Mouse (Mus musculus) ES-E14 (cell line): Measurements from ENCODE around the gene Tas2r110. TPM values are rescaled to one million over a fixed set of nuclear protein-coding genes. Genes with fewer than 3 reads are reported as not detected.

Source experiments
- DNase-seq: peaks from one replicate; pipeline ENCODE4 v3.0.0-alpha.2; 2013; ENCODE audit warnings: low read depth, low spot score
- H3K27ac ChIP-seq: 2 replicates; pipeline ENCODE4 v1.5.1; 2012; ENCODE audit warnings: low read depth, mild to moderate bottlenecking, low read length, moderate library complexity, mixed read lengths; ENCODE audit not compliant: poor library complexity, insufficient read depth, severe bottlenecking
- H3K36me3 ChIP-seq: 2 replicates; pipeline ENCODE4 v1.6.1; 2012; ENCODE audit warnings: mild to moderate bottlenecking, low read length, moderate library complexity, mixed read lengths; ENCODE audit not compliant: control insufficient read depth, poor library complexity, insufficient read depth, severe bottlenecking
- H3K4me1 ChIP-seq, 2 experiments: fragments of 150-350 bp in 1 of 2; sonication (generic) in 1 of 2; 2 replicates each; pipeline ENCODE4 v1.6.1; 2012; ENCODE audit warnings: low read length in 2 of 2, mild to moderate bottlenecking in 1 of 2, mixed read lengths in 1 of 2; ENCODE audit not compliant: control insufficient read depth in 2 of 2, insufficient read depth in 2 of 2, poor library complexity in 1 of 2
- H3K4me3 ChIP-seq, 2 experiments: fragments of 150-350 bp in 1 of 2; sonication (generic) in 1 of 2; 2 replicates each; pipeline ENCODE4 v1.5.1; 2012; ENCODE audit warnings: low read length in 2 of 2, low read depth in 1 of 2, mild to moderate bottlenecking in 1 of 2, mixed read lengths in 1 of 2; ENCODE audit not compliant: insufficient read depth in 1 of 2, poor library complexity in 1 of 2, severe bottlenecking in 1 of 2
- H3K9ac ChIP-seq: 2 replicates; pipeline ENCODE4 v1.6.1; 2012; ENCODE audit warnings: low read depth, mild to moderate bottlenecking, low read length, mixed read lengths; ENCODE audit not compliant: poor library complexity, insufficient read depth, severe bottlenecking
- H3K9me3 ChIP-seq: fragments of 150-350 bp; sonication (generic); 2 replicates; pipeline ENCODE4 v1.6.1; 2012; ENCODE audit warnings: low read depth, mild to moderate bottlenecking, low read length; ENCODE audit not compliant: control insufficient read depth, insufficient read depth
- CHD2 ChIP-seq: IDR thresholded peaks from 2 replicates; pipeline ENCODE4 v1.6.1; 2014; ENCODE audit warnings: mild to moderate bottlenecking, low read depth, low read length, inconsistent platforms
- HCFC1 ChIP-seq: IDR thresholded peaks from 2 replicates; pipeline ENCODE4 v1.6.1; 2012; ENCODE audit warnings: low read length, inconsistent platforms, borderline replicate concordance; ENCODE audit not compliant: insufficient read depth
- MAFK ChIP-seq: IDR thresholded peaks from 2 replicates; pipeline ENCODE4 v1.6.1; 2014; ENCODE audit warnings: mild to moderate bottlenecking, low read depth, low read length, inconsistent platforms; ENCODE audit not compliant: insufficient read depth
- ZC3H11A ChIP-seq: IDR thresholded peaks from 2 replicates; pipeline ENCODE4 v1.6.1; 2012; ENCODE audit warnings: low read depth, mild to moderate bottlenecking, inconsistent platforms, low read length, borderline replicate concordance
- ZNF384 ChIP-seq: IDR thresholded peaks from 2 replicates; pipeline ENCODE4 v1.6.1; 2012; ENCODE audit warnings: low read depth, low read length, inconsistent platforms
- in situ Hi-C, 2 experiments: fragments of 600-800 bp; cut with MboI; formaldehyde crosslinking; loops; one replicate each; pipeline ENCODE4 v1.15.1; 2025; ENCODE audit warnings: low sequenced_read_pairs in 2 of 2, inconsistent platforms in 1 of 2; ENCODE audit not compliant: unreplicated experiment in 2 of 2
- total RNA-seq: library from RNA; depleted of rRNA; stranded (reverse); fragments of 300-350 nt; gene quantifications from 2 replicates; pipeline ENCODE4 v1.2.3, GENCODE M21; 2012; rRNA removed

Gene Tas2r110
- total RNA-seq, result not detected in 2 replicates

DNA sequence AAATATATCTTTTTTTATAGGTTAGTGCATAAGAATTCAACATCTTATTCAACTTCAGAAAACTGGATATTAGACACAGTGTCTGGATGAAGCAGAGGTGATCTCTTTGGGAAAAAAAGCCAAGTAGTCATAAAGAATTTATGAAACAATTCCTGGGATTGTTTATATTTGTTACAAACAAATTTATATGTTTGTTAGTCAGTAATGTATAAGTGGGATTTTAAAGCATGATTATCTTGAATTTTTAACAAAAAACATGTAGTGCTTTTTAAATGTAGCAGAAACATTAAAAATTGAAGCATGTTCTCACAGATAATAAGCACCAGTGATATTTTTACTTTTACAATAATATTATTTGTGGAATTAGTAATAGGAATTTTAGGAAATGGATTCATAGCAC lies at the start of gene Tas2r110:
TSS of gene Tas2r110 (plus strand) at position 301 of the 400 bp plus-strand sequence.
- no peak within 1 kb of the TSS for H3K9ac ChIP-seq
- H3K4me1 ChIP-seq, result no peaks in the 10 kb centered on the region
- in situ Hi-C loops, result no loop called here
- no peaks in the 10 kb centered on the region for H3K9me3 ChIP-seq
- TF ChIP-seq HCFC1 (no peak), ZC3H11A (no peak), MAFK (no peak), CHD2 (no peak), ZNF384 (no peak)
- no peak within 1 kb of the TSS for H3K27ac ChIP-seq
- H3K4me3 ChIP-seq, result no peak within 1 kb of the TSS
- no peak for DNase-seq
- no peaks in the 10 kb centered on the region for H3K36me3 ChIP-seq

DNA sequence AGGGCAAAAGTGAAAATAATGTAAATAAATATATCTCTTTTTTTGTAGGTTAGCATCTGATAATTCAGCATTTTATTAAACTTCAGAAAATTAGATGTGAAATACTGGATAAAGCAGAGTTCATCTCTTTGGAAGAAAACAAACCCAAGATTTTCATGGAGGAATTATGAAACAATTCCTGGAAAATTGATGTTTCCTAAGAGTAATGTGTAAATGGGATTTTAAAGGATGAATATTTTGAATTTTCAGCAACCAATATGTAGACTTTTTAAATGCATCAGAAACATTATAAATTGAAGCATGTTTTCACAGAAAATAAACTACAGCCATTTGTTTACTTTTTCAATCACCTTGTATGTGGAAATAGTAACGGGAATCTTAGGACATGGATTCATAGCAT lies 21.0 kb upstream of the Tas2r110 start, which contains the start of gene Tas2r123:
TSS of gene Tas2r123 (plus strand) at position 301 of the 400 bp plus-strand sequence.
- TF ChIP-seq MAFK (no peak), CHD2 (no peak), ZC3H11A (no peak), HCFC1 (no peak), ZNF384 (no peak)
- H3K4me3 ChIP-seq, result no peak within 1 kb of the TSS
- no peaks in the 10 kb centered on the region for H3K4me1 ChIP-seq
- no peak within 1 kb of the TSS for H3K27ac ChIP-seq
- H3K36me3 ChIP-seq, result no peaks in the 10 kb centered on the region
- no peak for DNase-seq
- in situ Hi-C loops, result no loop called here
- no peak within 1 kb of the TSS for H3K9ac ChIP-seq
- no peaks in the 10 kb centered on the region for H3K9me3 ChIP-seq

DNA sequence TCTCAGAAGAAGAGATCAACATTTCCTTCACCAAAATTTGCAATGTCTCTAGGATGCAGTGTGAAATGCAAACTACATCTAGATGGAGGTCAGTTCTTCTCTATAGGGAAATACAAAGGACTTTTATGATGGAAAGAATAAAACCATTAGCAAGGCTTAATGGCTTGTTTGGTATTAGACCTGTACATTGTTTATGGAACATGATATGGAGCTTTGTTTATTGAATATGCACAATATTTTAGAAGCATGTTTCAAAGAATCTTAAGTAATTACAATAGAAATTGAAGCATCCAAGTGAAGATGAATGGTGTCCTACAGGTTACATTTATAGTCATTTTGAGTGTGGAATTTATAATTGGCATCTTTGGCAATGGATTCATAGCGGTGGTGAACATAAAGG lies 12.7 kb upstream of the Tas2r110 start, which contains the start of gene Tas2r116:
TSS of gene Tas2r116 (plus strand) at position 301 of the 400 bp plus-strand sequence.
- Histone ChIP-seq H3K36me3 (no peaks in the 10 kb centered on the region), H3K27ac (no peak within 1 kb of the TSS), H3K9me3 (no peaks in the 10 kb centered on the region), H3K4me1 (no peaks in the 10 kb centered on the region), H3K4me3 (no peak within 1 kb of the TSS), H3K9ac (no peak within 1 kb of the TSS)
- DNase-seq, result no peak
- TF ChIP-seq ZC3H11A (no peak), HCFC1 (no peak), ZNF384 (no peak), MAFK (no peak), CHD2 (no peak)
- in situ Hi-C loops, result no loop called here

DNA sequence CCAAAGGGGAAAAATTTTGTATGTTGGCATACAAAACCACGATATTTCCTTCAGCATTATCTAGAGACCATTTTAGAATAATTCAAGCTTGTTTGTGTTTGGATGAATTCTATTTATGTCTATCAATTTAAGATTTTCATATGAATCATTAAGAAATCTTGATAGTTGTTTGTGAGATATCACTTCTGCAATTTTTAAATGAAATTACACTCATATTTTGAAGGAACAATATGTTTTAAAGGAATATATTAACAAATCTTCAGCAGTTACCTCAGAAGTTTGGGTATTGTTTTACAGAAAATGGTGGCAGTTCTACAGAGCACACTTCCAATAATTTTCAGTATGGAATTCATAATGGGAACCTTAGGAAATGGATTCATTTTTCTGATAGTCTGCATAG lies 24.9 kb downstream of the Tas2r110 start, which contains the start of gene Tas2r113:
TSS of gene Tas2r113 (plus strand) at position 301 of the 400 bp plus-strand sequence.
- DNase-seq, result no peak
- H3K36me3 ChIP-seq, result no peaks in the 10 kb centered on the region
- in situ Hi-C loops, result no loop called here
- H3K27ac ChIP-seq, result no peak within 1 kb of the TSS
- H3K9me3 ChIP-seq, result no peaks in the 10 kb centered on the region
- H3K9ac ChIP-seq, result no peak within 1 kb of the TSS
- no peak within 1 kb of the TSS for H3K4me3 ChIP-seq
- no peaks in the 10 kb centered on the region for H3K4me1 ChIP-seq
- TF ChIP-seq ZNF384 (no peak), ZC3H11A (no peak), CHD2 (no peak), HCFC1 (no peak), MAFK (no peak)
